Mouse (Mus musculus) erythroblast, embryonic 14.5 days (primary cell): Measurements from ENCODE around the gene Dnajc10.

Source experiments
- GATA1 ChIP-seq: IDR thresholded peaks from 2 replicates; pipeline ENCODE4 v1.6.1; 2012; ENCODE audit warnings: low read length, inconsistent platforms, mixed read lengths
- TAL1 ChIP-seq: IDR thresholded peaks from 3 replicates; pipeline ENCODE4 v1.6.1; 2012; ENCODE audit warnings: low read length, inconsistent platforms, mixed read lengths

DNA sequence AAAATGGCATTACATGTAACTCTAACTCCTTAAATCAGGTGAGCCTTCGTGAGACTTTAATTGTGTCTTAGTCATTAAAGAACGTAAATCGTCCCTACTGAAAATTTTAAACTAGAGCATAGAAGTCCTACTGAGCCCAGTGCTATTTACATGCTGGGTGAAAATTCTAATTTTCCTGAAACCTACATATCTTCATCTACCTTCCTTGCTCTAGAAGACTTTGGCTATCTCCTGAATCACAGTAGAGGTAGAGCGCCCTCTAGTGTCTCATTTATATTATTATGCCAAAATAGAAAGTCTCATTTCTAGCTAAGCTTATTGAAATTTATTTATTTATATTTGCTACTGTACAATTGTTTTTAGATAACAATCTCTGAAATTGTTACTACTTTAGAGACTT lies 47.2 kb upstream of the Dnajc10 start:
- TF ChIP-seq GATA1 (no peak), TAL1 (no peak)
